Mouse (Mus musculus) C2C12 (cell line): ENCODE measurements around the gene Hsh2d. TPM values are rescaled to one million over a fixed set of nuclear protein-coding genes. Genes with fewer than 3 reads are reported as not detected.

Experiments
- H3K27me3 ChIP-seq: one replicate; pipeline ENCODE4 v1.6.1; 2011; ENCODE audit not compliant: control insufficient read depth, insufficient read depth, insufficient read length
- H3K36me3 ChIP-seq: one replicate; pipeline ENCODE4 v1.6.1; 2011; ENCODE audit not compliant: control insufficient read depth, insufficient read depth
- H3K4me3 ChIP-seq: one replicate; pipeline ENCODE4 v1.5.1; 2011; ENCODE audit warnings: mild to moderate bottlenecking, control low read depth; ENCODE audit not compliant: poor library complexity, insufficient read depth, severe bottlenecking
- H3K79me2 ChIP-seq: one replicate; pipeline ENCODE4 v1.6.1; 2011; ENCODE audit not compliant: control insufficient read depth, insufficient read depth
- H3K79me3 ChIP-seq: one replicate; pipeline ENCODE4 v1.6.1; 2011; ENCODE audit warnings: low read depth, control low read depth
- H3ac ChIP-seq: one replicate; pipeline ENCODE3; 2011; ENCODE audit warnings: low read depth; ENCODE audit not compliant: control insufficient read depth, insufficient read length
- CEBPB ChIP-seq: IDR thresholded peaks from one replicate; pipeline ENCODE4 v1.6.1; 2011; ENCODE audit warnings: low read depth, mild to moderate bottlenecking, control low read depth, moderate library complexity
- CTCF ChIP-seq: IDR thresholded peaks from one replicate; pipeline ENCODE4 v1.5.1; 2011; ENCODE audit not compliant: control insufficient read depth, insufficient read depth, insufficient read length
- FOSL1 ChIP-seq: IDR thresholded peaks from one replicate; pipeline ENCODE4 v1.8.0; 2011; ENCODE audit warnings: mild to moderate bottlenecking, low read length; ENCODE audit not compliant: poor library complexity, insufficient read depth, severe bottlenecking
- MAX ChIP-seq: IDR thresholded peaks from one replicate; pipeline ENCODE4 v1.6.1; 2011; ENCODE audit warnings: mild to moderate bottlenecking, control low read depth
- MYOD1 ChIP-seq: IDR thresholded peaks from one replicate; pipeline ENCODE4 v1.6.1; 2011; ENCODE audit warnings: low read depth; ENCODE audit not compliant: control insufficient read depth, insufficient read length
- MYOG ChIP-seq: IDR thresholded peaks from one replicate; pipeline ENCODE4 v1.6.1; 2011; ENCODE audit not compliant: control insufficient read depth, insufficient read length; ENCODE audit errors: extremely low read depth
- USF1 ChIP-seq: IDR thresholded peaks from one replicate; pipeline ENCODE4 v1.6.1; 2011; ENCODE audit warnings: low read depth, mild to moderate bottlenecking, control low read depth, moderate library complexity
- polyA plus RNA-seq: library from polyadenylated mRNA; unstranded; fragments of >200 nt; fragmentation: generic; extraction: Trizol; gene quantifications from one replicate; pipeline ENCODE4 v1.2.1, GENCODE M21; 2012; ENCODE audit warnings: missing spikeins

Hsh2d gene
- polyA plus RNA-seq, 1 experiment, result 0.04 TPM

- peaks cover 95% of the 10 kb centered on the region for H3K36me3 ChIP-seq
- H3K4me3 ChIP-seq, result no peak overlapping the region
- TF ChIP-seq MYOD1 (no peak), FOSL1 (no peak), CTCF (no peak), CEBPB (no peak), USF1 (no peak), MAX (no peak), MYOG (no peak)
- H3K27me3 ChIP-seq, result no peaks in the 10 kb centered on the region
- peaks cover 60% of the 10 kb centered on the region for H3K79me2 ChIP-seq
- H3K79me3 ChIP-seq, result peaks cover 11% of the 10 kb centered on the region
- no peak overlapping the region for H3ac ChIP-seq
Observed at GRCm38 (mm10) chr8:72146556-72146955, 42.9 kb upstream of the Hsh2d start.

- Histone ChIP-seq H3ac (no peak overlapping the region), H3K79me3 (peaks cover 6% of the 10 kb centered on the region), H3K36me3 (peaks cover 95% of the 10 kb centered on the region), H3K79me2 (peaks cover 53% of the 10 kb centered on the region), H3K4me3 (no peak overlapping the region), H3K27me3 (no peaks in the 10 kb centered on the region)
- TF ChIP-seq FOSL1 (no peak), CEBPB (no peak)
Observed at GRCm38 (mm10) chr8:72147266-72147665, 42.2 kb upstream of the Hsh2d start.

GRCm38 (mm10) chr8:72149056-72149455 is 40.4 kb upstream of the Hsh2d start:
- H3K79me2 ChIP-seq, result peaks cover 35% of the 10 kb centered on the region
- H3K4me3 ChIP-seq, result no peak overlapping the region
- H3K27me3 ChIP-seq, result no peaks in the 10 kb centered on the region
- TF ChIP-seq MAX, result no peak
- TF ChIP-seq MYOG, result no peak
- no peak for TF ChIP-seq FOSL1
- no peak for TF ChIP-seq CEBPB
- TF ChIP-seq CTCF, result no peak
- TF ChIP-seq MYOD1, result no peak
- TF ChIP-seq USF1, result no peak
- no peak overlapping the region for H3ac ChIP-seq
- peaks cover 95% of the 10 kb centered on the region for H3K36me3 ChIP-seq
- peaks cover 2% of the 10 kb centered on the region for H3K79me3 ChIP-seq

- Histone ChIP-seq H3K4me3 (no peak overlapping the region), H3K79me3 (peaks cover 2% of the 10 kb centered on the region), H3K79me2 (peaks cover 15% of the 10 kb centered on the region), H3K27me3 (no peaks in the 10 kb centered on the region), H3ac (no peak overlapping the region), H3K36me3 (peaks cover 73% of the 10 kb centered on the region)
- TF ChIP-seq MYOG, result no peak
- no peak for TF ChIP-seq CTCF
- no peak for TF ChIP-seq CEBPB
- TF ChIP-seq FOSL1, result no peak
- no peak for TF ChIP-seq MAX
- TF ChIP-seq USF1, result no peak
- TF ChIP-seq MYOD1, result no peak
Observed at GRCm38 (mm10) chr8:72151418-72152078, 37.9 kb upstream of the Hsh2d start.

GRCm38 (mm10) chr8:72153382-72153781 is 36.1 kb upstream of the Hsh2d start:
- TF ChIP-seq USF1, result no peak
- TF ChIP-seq MAX, result no peak
- TF ChIP-seq FOSL1, result no peak
- TF ChIP-seq CEBPB, result no peak
- no peak for TF ChIP-seq CTCF
- TF ChIP-seq MYOG, result no peak
- TF ChIP-seq MYOD1, result no peak
- Histone ChIP-seq H3K79me2 (no peaks in the 10 kb centered on the region), H3K4me3 (no peak overlapping the region), H3K27me3 (no peaks in the 10 kb centered on the region), H3K36me3 (peaks cover 55% of the 10 kb centered on the region), H3ac (no peak overlapping the region), H3K79me3 (no peaks in the 10 kb centered on the region)

GRCm38 (mm10) chr8:72158096-72158495 is 31.3 kb upstream of the Hsh2d start:
- Histone ChIP-seq H3ac (no peak overlapping the region), H3K27me3 (no peaks in the 10 kb centered on the region), H3K79me3 (peaks cover 16% of the 10 kb centered on the region), H3K79me2 (peaks cover 28% of the 10 kb centered on the region), H3K36me3 (peaks cover 13% of the 10 kb centered on the region), H3K4me3 (no peak overlapping the region)
- TF ChIP-seq CEBPB (no peak), CTCF (no peak), USF1 (no peak), MAX (no peak), MYOD1 (no peak), MYOG (no peak), FOSL1 (no peak)
